Mouse (Mus musculus) lung, postnatal 0 days (tissue): ENCODE measurements around the gene Gm11985.

ENCODE experiments used
- CTCF ChIP-seq: IDR thresholded peaks from 2 replicates; pipeline ENCODE4 v1.5.1; 2016; ENCODE audit warnings: antibody characterized with exemption, mild to moderate bottlenecking
- EP300 ChIP-seq: IDR thresholded peaks from 2 replicates; pipeline ENCODE4 v1.6.1; 2016; ENCODE audit warnings: antibody characterized with exemption, mild to moderate bottlenecking, control low read depth

GRCm38 (mm10) chr11:7145221-7145620 lies 43.1 kb downstream of the Gm11985 start:
- TF ChIP-seq CTCF (no peak), EP300 (no peak)
